Mouse (Mus musculus) embryo, embryonic 11.5 days (tissue): Measurements from ENCODE around the gene Tet2.
"Not testable (repeated sequence)": the region's sequence is repeated elsewhere in the genome, so short reads cannot be mapped to it uniquely, and the experiment has no call there.

ENCODE experiments used
- DNase-seq: peaks from one replicate; pipeline ENCODE4 v3.0.0-alpha.2; 2012; ENCODE audit warnings: low read depth, low spot score

The Tet2 gene

DNA sequence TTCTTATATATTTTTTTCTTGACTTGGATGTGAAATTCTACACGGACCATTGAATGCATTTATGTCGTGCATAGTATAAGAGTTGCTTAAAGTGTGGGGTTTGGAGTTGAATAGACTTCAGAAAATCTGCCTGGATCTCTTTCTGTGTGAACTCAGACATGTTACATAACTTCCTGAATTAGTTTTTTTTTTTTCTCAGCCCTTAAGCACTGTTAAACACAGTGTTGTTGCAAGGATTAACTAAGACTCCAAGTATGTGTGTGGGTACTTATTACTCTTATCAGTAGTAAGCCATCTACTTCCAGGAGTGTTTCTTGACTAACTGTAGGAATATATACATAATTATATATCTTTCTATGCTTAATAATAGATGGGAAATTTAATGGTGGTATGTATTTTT, 3.7 kb upstream of the Tet2 start:
- no peak for DNase-seq

- DNase-seq, result no peak
Observed at GRCm38 (mm10) chr3:133546790-133547189, 1.9 kb upstream of the Tet2 start.

DNA sequence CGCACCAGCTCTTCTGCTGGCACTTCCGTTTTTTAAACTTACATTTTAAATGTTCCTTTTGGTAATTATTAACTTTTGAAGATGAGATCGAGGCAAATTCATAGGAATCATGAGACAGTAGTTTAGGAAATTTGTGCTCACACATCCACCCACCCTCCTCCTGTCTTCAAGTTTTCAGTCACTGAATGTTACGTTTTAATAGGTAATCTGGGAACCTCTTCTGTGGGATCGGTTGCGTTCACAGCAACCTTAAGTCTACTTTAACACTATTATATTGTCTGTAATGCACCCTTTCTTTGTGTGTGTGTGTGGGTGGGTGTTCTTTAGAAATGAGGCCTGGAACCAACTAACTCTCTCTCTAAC, 346 bp upstream of the Tet2 start:
- DNase-seq, result no peak

- peak; percentile 82 for DNase-seq
Observed at GRCm38 (mm10) chr3:133544131-133544550, 798 bp downstream of the Tet2 start.

- DNase-seq, result peak; percentile 49
Observed at GRCm38 (mm10) chr3:133543101-133544020, 1.6 kb downstream of the Tet2 start.

GRCm38 (mm10) chr3:133542084-133542483, 2.9 kb downstream of the Tet2 start:
- no peak for DNase-seq

DNA sequence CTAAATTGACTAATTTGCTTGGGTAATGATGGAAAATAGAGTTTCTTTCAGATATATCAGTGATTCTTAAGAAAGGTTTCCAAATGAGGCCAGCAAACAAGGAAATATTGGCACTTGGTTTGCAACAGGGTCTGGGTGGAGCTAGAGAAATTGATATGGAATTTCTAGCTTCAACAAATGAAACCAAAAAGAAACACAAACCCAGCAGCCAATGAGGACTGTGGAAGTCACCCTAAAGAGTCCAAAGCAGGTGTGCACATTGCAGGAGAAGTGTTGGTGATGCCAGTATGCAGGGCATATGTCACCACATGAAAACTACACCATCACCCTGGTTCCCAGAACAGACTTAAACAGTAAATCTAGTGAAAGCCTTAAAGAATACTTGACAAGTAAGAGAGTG, 3.9 kb downstream of the Tet2 start:
- DNase-seq, result no peak

- no peak for DNase-seq
Observed at GRCm38 (mm10) chr3:133539991-133540390, 4.9 kb downstream of the Tet2 start.

GRCm38 (mm10) chr3:133538499-133538898, 6.4 kb downstream of the Tet2 start:
- not testable (repeated sequence) for DNase-seq

GRCm38 (mm10) chr3:133535644-133536043, 9.3 kb downstream of the Tet2 start:
- no peak for DNase-seq

DNA sequence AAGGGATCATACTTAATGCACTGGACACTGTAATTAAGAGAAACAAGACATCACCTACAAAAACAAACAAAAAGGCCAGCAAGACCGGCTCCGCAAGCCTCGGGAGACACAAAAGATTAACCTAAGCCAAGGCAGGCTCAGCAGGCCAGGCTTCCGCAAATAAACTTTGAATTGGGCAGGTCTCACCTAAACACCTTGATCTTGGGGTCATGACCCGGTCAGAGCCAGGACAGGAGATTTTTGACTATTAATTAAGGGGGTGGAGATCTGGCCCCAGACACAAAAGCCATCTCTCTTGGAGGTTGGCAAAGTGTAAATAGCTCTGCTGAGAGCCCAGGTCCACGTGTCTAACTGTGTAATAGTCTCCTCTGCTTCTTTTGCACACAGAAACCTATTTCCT, 10.9 kb downstream of the Tet2 start:
- no peak for DNase-seq

DNA sequence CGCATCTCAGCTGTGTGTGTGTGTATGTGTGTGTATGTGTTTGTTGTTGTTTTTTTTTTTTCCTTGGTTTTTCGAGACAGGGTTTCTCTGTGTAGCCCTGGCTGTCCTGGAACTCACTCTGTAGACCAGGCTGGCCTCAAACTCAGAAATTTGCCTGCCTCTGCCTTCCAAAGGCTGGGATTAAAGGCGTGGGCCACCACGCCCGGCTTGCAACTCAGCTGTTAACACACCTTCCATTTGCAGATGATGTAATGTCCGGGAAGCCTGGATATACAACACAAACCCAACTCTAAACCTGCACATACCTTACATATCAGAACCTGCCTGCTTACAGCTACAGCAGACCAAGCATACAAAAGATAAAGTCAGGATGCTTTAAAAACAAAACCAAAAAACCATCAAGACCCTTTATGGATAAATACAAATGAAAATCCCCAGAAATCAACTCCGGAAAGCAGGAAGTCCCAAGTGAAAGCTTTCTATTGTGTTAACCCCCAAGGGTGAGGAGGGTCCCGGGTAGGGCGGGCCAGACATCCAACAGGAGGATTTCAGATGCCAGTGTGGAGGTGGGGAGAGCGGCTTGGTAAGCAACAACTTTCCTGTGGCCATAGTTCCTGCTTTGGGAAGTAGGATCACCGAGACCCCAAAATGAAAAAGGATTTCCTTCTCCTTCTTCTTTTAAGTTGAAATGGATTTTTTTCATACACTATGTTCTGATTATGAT, 11.5 kb downstream of the Tet2 start:
- DNase-seq, result no peak

DNA sequence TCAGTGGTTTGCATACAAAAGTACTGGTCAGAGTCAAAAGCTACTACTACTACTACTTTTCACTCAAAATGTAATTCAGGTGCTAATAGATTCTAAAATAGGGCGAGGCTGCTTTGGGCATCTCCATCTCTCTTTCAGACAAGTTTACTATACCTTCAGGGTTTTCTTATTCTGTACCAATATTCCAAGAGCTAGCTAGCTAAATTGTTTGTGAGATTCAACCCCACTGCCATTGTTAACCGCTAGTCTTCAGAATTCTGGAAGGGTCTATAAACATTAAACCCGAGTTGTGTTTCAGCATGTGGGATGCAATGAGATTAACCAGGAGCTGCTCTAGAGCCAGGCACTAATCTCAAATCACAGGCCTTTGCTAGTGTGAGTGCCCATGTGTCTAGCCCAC, 12.1 kb downstream of the Tet2 start:
- no peak for DNase-seq

DNA sequence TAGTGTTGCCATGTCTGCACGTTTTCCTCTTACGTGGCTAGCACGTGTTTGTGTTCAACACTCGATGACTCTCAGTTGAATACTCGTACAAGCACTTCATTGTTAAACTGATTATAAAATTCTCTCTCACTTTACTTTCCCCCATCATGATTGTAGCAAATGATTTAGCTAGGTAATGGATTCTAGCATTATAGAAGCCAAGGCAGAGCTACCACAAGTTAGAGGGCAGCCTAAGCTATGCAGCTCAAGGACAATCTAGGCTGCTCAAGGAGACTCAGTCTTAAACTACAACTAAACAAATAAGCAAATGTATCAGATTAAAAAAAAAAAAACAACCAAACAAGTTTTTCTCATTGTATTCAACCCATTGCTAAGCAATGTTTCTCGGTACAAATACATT, 12.7 kb downstream of the Tet2 start:
- DNase-seq, result no peak

- DNase-seq, result no peak
Observed at GRCm38 (mm10) chr3:133531101-133531500, 13.8 kb downstream of the Tet2 start.

DNA sequence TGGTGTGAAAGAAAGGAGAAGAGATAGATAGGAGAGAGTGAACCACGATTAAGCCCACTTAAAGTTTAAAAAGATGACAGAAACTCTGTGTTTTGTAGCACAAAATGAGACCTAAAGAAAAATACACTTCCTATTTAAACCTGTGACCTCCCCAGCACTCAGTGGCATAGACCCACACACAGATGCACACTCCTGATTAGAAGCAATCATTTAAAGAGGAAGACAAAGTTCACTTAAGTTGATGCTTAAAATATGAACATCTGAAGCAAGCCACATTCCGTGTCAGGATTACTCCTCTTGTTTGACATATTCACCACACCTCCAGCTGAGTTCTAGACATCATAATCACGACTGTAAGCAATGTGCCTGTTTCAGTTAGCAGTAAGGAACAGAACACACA, 14.3 kb downstream of the Tet2 start:
- no peak for DNase-seq

GRCm38 (mm10) chr3:133526119-133526723, 18.7 kb downstream of the Tet2 start:
- no peak for DNase-seq

GRCm38 (mm10) chr3:133525578-133525977, 19.4 kb downstream of the Tet2 start:
- DNase-seq, result no peak

- DNase-seq, result no peak
Observed at GRCm38 (mm10) chr3:133524341-133525050, 20.4 kb downstream of the Tet2 start.

GRCm38 (mm10) chr3:133523191-133523590, 21.7 kb downstream of the Tet2 start:
- DNase-seq, result no peak

DNA sequence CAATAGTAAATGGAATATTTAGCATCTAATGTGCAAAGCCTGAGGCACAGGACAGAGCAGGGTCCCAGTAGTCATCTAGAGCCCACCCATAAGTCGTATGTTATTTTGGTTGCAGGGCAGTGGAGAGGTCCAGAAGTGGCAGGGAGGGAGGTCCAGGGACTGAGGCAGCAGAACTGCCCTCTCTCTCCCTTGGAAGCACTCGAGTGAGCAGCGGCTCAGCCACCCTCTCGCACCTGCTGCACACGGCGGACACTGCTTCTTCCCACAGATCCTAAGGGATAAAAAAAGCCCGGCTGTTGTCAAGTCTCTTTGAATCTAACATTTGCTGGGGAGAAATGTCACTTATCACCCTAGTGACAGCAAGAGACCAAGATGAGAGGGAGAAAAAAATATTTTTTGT, 22.6 kb downstream of the Tet2 start:
- no peak for DNase-seq

DNA sequence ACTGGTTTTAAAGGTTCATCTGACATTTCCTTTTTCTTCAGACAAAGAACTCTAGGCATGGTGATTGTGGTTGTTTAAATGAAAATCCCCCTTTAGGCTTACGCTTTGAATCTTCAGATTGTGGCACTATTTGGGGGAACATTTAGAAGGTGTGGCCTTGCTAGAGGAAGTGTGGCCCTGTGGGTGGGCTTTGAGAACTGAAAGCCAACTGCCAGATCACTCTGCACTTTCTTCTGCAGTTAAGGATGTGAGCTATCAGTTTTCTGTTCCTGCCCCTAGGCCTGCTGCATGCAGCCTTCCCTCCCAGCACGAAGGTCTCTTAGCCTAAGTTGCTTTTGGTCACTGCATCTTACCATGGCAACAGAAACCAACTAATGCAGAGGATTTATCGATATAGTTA, 26.1 kb downstream of the Tet2 start:
- DNase-seq, result no peak
